Mouse (Mus musculus): Measurements from ENCODE around the gene Gprasp2. TPM values are rescaled to one million over a fixed set of nuclear protein-coding genes. Genes with fewer than 3 reads are reported as not detected.

Gene Gprasp2
- total RNA-seq, 1 experiment from 2014 or later, result 26.8 TPM

Other genes with a start within 250 kb of the Gprasp2 start
- 0.38 and 1.2 TPM in 2 replicates for gene Nxf7, start 240.3 kb upstream of the Gprasp2 start, total RNA-seq (2017)
- gene Prame, start 211.3 kb upstream of the Gprasp2 start, total RNA-seq (2017), result not detected in 2 replicates
- gene Tcp11x2, start 145.2 kb upstream of the Gprasp2 start, total RNA-seq (2017), result not detected in 2 replicates
- not detected in 2 replicates for gene Tmsb15a, start 113.8 kb upstream of the Gprasp2 start, total RNA-seq (2017)
- 11.3 and 18.4 TPM in 2 replicates for gene Armcx5, start 96.3 kb upstream of the Gprasp2 start, total RNA-seq (2017)
- 82.7 and 85.2 TPM in 2 replicates for gene Gprasp1, start 96.3 kb upstream of the Gprasp2 start, total RNA-seq (2017)
- gene Bhlhb9, start 41.4 kb upstream of the Gprasp2 start, total RNA-seq (2017), result 40.1 and 52.0 TPM in 2 replicates
- 1.4 and 4.7 TPM in 2 replicates for gene Arxes2, start 154.8 kb downstream of the Gprasp2 start, total RNA-seq (2017)
- gene Arxes1, start 194.3 kb downstream of the Gprasp2 start, total RNA-seq (2017), result not detected in 2 replicates
- gene Bex2, start 229.2 kb downstream of the Gprasp2 start, total RNA-seq (2017), result 1.2 and 3.5 TPM in 2 replicates
- not detected in 2 replicates for gene Nxf3, start 246.2 kb downstream of the Gprasp2 start, total RNA-seq (2017)